Mouse (Mus musculus) midbrain, embryonic 13.5 days (tissue): ENCODE measurements around the gene Ccdc151. TPM values are rescaled to one million over a fixed set of nuclear protein-coding genes. Genes with fewer than 3 reads are reported as not detected.

ENCODE experiments used
- ATAC-seq: fragments of 200-750 bp; cut with Nextera tagmentation; 2 replicates; pipeline ENCODE4 v1.8.0; 2017; ENCODE audit warnings: mild to moderate bottlenecking, moderate TSS enrichment, moderate library complexity
- H3K27ac ChIP-seq: fragments of 300-500 bp; sonication (generic); 2 replicates; pipeline ENCODE4 v1.5.1; 2015; ENCODE audit warnings: inconsistent platforms, mild to moderate bottlenecking, moderate library complexity
- H3K27me3 ChIP-seq: fragments of 300-500 bp; sonication (generic); 2 replicates; pipeline ENCODE4 v1.6.1; 2015; ENCODE audit warnings: mild to moderate bottlenecking, inconsistent platforms
- H3K36me3 ChIP-seq: fragments of 300-500 bp; sonication (generic); 2 replicates; pipeline ENCODE4 v1.6.1; 2015; ENCODE audit warnings: mild to moderate bottlenecking, inconsistent platforms
- H3K4me1 ChIP-seq: fragments of 300-500 bp; sonication (generic); replicated peaks from 2 replicates; pipeline ENCODE4 v1.6.1; 2015; ENCODE audit warnings: inconsistent platforms
- H3K4me2 ChIP-seq: fragments of 300-500 bp; sonication (generic); replicated peaks from 2 replicates; pipeline ENCODE4 v1.6.1; 2015; ENCODE audit warnings: moderate library complexity, mild to moderate bottlenecking, inconsistent platforms
- H3K4me3 ChIP-seq: fragments of 300-500 bp; sonication (generic); replicated peaks from 2 replicates; pipeline ENCODE4 v1.5.1; 2015; ENCODE audit warnings: mild to moderate bottlenecking, inconsistent platforms
- H3K9ac ChIP-seq: fragments of 300-500 bp; sonication (generic); replicated peaks from 2 replicates; pipeline ENCODE4 v1.6.1; 2015; ENCODE audit warnings: mild to moderate bottlenecking, inconsistent platforms
- H3K9me3 ChIP-seq: fragments of 300-500 bp; sonication (generic); 2 replicates; pipeline ENCODE4 v1.6.1; 2016; ENCODE audit warnings: mild to moderate bottlenecking, inconsistent platforms
- WGBS: fragments of 180-500 bp; shearing (Covaris S2); methylation state at CpG from one replicate; pipeline ENCODE4 v1.1.7; 2015; 5-methylcytosine and 5-hydroxymethylcytosine counted together
- polyA plus RNA-seq: library from polyadenylated mRNA; unstranded; fragments of >200 nt; fragmentation: Nextera tagmentation; extraction: Ambion mirVana; gene quantifications from 2 replicates; pipeline ENCODE4 v1.2.1, GENCODE M21; 2015

Ccdc151 gene
- polyA plus RNA-seq, 1 experiment from 2014 or later = 3.9 TPM

- H3K4me1 ChIP-seq = peaks cover 28% of the 10 kb centered on the region
- no peaks in the 10 kb centered on the region for H3K9me3 ChIP-seq
- H3K9ac ChIP-seq = no peak overlapping the region
- peaks cover 59% of the 10 kb centered on the region for H3K27me3 ChIP-seq
- no peak overlapping the region for H3K4me2 ChIP-seq
- no peak overlapping the region for H3K4me3 ChIP-seq
- no peak for ATAC-seq
- H3K36me3 ChIP-seq = no peaks in the 10 kb centered on the region; the same call in 1 of the 2 replicates
- 83% methylated on average over 4 of the region's 4 CpGs for WGBS
- no peak overlapping the region for H3K27ac ChIP-seq
Observed at GRCm38 (mm10) chr9:21992227-21992626, 10.2 kb downstream of the Ccdc151 start.

- Histone ChIP-seq H3K4me3 (peak within 1 kb of the TSS; percentile 36), H3K4me2 (peak within 1 kb of the TSS; percentile 60), H3K9me3 (no peaks in the 10 kb centered on the region), H3K27ac (no peak within 1 kb of the TSS), H3K27me3 (peaks cover 79% of the 10 kb centered on the region), H3K9ac (peak within 1 kb of the TSS; percentile 54), H3K36me3 (no peaks in the 10 kb centered on the region; the same call in 1 of the 2 replicates), H3K4me1 (peaks cover 28% of the 10 kb centered on the region)
- ATAC-seq = no peak
- WGBS = under 1% methylated on average over 42 of the region's 42 CpGs
Observed at GRCm38 (mm10) chr9:21989230-21990110, 13.0 kb downstream of the Ccdc151 start, which contains the start of gene Rgl3. Gene Rgl3, minus strand, starts transcription at chr9:21989446.

DNA sequence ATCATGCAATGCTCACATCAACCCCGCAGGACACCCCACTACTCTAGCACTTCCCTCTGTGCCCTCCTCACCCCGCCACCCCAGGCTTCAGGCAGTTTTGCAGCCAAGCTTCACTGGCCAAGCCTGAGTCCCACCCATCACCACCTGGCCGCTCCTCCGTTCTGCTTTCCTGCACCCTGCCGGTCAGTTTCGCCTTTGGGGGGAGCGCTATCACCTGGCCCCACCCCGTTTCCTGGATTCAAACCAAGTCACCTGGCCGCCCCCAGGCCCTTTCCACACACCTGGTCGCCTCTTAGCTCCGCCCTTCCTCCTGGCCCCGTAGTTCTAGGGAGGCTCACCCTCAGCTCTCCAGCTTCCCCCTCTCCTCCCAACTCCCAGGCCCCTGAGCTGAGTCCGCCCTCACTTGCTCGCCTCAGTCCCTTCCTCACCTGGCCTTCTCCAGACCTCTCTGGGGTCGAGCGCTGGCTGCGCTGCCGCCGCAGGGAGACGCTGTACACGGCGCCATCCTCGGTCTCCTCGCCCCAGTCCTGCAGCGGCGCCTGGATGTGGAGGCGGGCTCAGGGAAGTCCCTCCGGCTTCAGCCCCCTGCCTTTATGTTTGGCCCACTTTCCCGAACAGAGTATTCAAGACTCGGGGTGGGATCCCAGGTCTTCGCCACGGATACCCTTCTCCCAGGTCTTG is 13.9 kb downstream of the Ccdc151 start:
- peaks cover 81% of the 10 kb centered on the region for H3K27me3 ChIP-seq

GRCm38 (mm10) chr9:21987592-21988342 is 14.7 kb downstream of the Ccdc151 start:
- H3K36me3 ChIP-seq = no peaks in the 10 kb centered on the region; the same call in 1 of the 2 replicates
- H3K27me3 ChIP-seq = peaks cover 79% of the 10 kb centered on the region
- no peak overlapping the region; the same call in 1 of the 2 replicates for H3K9ac ChIP-seq
- no peaks in the 10 kb centered on the region for H3K9me3 ChIP-seq
- WGBS = 9% methylated on average over 36 of the region's 36 CpGs
- ATAC-seq = no peak
- peak overlapping the region; percentile 60 for H3K4me2 ChIP-seq
- peak overlapping the region; percentile 36; the same call in 1 of the 2 replicates for H3K4me3 ChIP-seq
- H3K4me1 ChIP-seq = peaks cover 34% of the 10 kb centered on the region
- H3K27ac ChIP-seq = no peak overlapping the region

More for the DNA sequence above, 13.9 kb downstream of the Ccdc151 start:
- ATAC-seq = peak; percentile 37
- no peak overlapping the region for H3K27ac ChIP-seq
- peak overlapping the region; percentile 60 for H3K4me2 ChIP-seq
- peak overlapping the region; percentile 54; the same call in 1 of the 2 replicates for H3K9ac ChIP-seq
- H3K9me3 ChIP-seq = no peaks in the 10 kb centered on the region
- peak overlapping the region; percentile 36 for H3K4me3 ChIP-seq
- 1% methylated on average over 31 of the region's 32 CpGs for WGBS
- no peaks in the 10 kb centered on the region; the same call in 1 of the 2 replicates for H3K36me3 ChIP-seq
- peaks cover 34% of the 10 kb centered on the region for H3K4me1 ChIP-seq

GRCm38 (mm10) chr9:21983911-21984310 is 18.5 kb downstream of the Ccdc151 start:
- Histone ChIP-seq H3K27me3 (peaks cover 40% of the 10 kb centered on the region), H3K9me3 (no peaks in the 10 kb centered on the region), H3K36me3 (no peaks in the 10 kb centered on the region), H3K27ac (no peak overlapping the region), H3K4me1 (peaks cover 21% of the 10 kb centered on the region), H3K4me3 (no peak overlapping the region), H3K9ac (no peak overlapping the region), H3K4me2 (no peak overlapping the region)
- WGBS = 9% methylated on average over 3 of the region's 3 CpGs
- ATAC-seq = no peak

GRCm38 (mm10) chr9:21978398-21979128 is 23.9 kb downstream of the Ccdc151 start:
- Histone ChIP-seq H3K9ac (no peak overlapping the region), H3K4me2 (no peak overlapping the region), H3K9me3 (no peaks in the 10 kb centered on the region), H3K4me3 (no peak overlapping the region), H3K27me3 (0 out of 2 replicates have a peak, but pooled peaks cover under 1% of the 10 kb centered on the region), H3K4me1 (0 out of 2 replicates have a peak, but pooled peaks cover under 1% of the 10 kb centered on the region), H3K36me3 (no peaks in the 10 kb centered on the region), H3K27ac (no peak overlapping the region)
- ATAC-seq = no peak
- WGBS = 96% methylated on average over 4 of the region's 4 CpGs

GRCm38 (mm10) chr9:21977972-21978371 is 24.5 kb downstream of the Ccdc151 start:
- WGBS = 18% methylated on average over 2 of the region's 2 CpGs
- Histone ChIP-seq H3K27me3 (no peaks in the 10 kb centered on the region), H3K36me3 (no peaks in the 10 kb centered on the region), H3K4me2 (no peak overlapping the region), H3K4me1 (no peaks in the 10 kb centered on the region), H3K9me3 (no peaks in the 10 kb centered on the region), H3K9ac (no peak overlapping the region), H3K27ac (no peak overlapping the region), H3K4me3 (no peak overlapping the region)
- ATAC-seq = no peak

- no peak overlapping the region for H3K4me2 ChIP-seq
- no peak for ATAC-seq
- no peaks in the 10 kb centered on the region for H3K4me1 ChIP-seq
- H3K9me3 ChIP-seq = no peaks in the 10 kb centered on the region
- H3K9ac ChIP-seq = no peak overlapping the region
- no peaks in the 10 kb centered on the region for H3K27me3 ChIP-seq
- no peaks in the 10 kb centered on the region for H3K36me3 ChIP-seq
- no peak overlapping the region for H3K4me3 ChIP-seq
- H3K27ac ChIP-seq = no peak overlapping the region
- 89% methylated on average over 5 of the region's 5 CpGs for WGBS
Observed at GRCm38 (mm10) chr9:21977331-21977730, 25.1 kb downstream of the Ccdc151 start.

DNA sequence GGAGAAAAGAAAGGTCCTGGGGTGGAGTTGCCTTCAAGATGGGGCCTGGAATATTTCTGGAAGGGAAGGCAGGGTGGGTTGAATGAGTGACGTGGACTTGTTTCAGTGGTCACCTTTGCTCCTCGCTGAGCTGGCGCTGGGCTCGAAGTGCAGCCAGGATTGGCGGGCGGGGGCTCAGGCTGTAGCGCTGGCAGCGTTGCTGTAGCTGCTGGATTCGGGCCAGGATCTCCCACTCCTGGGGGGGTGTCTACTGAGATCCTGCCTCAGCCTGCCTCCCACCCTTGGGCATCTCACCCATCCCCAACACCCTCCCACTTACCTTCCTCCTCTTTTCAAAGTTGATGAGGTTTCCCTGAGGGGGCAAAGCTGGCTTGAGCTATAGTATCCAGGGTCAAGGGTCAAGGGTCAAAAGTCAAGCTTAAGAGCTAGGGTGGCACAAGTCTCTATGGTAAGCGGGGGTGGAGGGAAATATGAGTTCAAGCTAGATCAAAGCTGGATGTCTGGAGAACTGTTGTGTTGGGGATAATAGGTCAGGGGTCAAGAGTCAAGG is 25.7 kb downstream of the Ccdc151 start:
- 90% methylated on average over 10 of the region's 10 CpGs for WGBS
- Histone ChIP-seq H3K27me3 (no peaks in the 10 kb centered on the region), H3K4me3 (no peak overlapping the region), H3K4me1 (no peaks in the 10 kb centered on the region), H3K9ac (no peak overlapping the region), H3K9me3 (no peaks in the 10 kb centered on the region), H3K4me2 (no peak overlapping the region), H3K27ac (no peak overlapping the region), H3K36me3 (no peaks in the 10 kb centered on the region)
- ATAC-seq = no peak

GRCm38 (mm10) chr9:21969304-21969703 is 33.1 kb downstream of the Ccdc151 start:
- Histone ChIP-seq H3K9ac (no peak overlapping the region), H3K36me3 (no peaks in the 10 kb centered on the region), H3K27me3 (0 out of 2 replicates have a peak, but pooled peaks cover under 1% of the 10 kb centered on the region), H3K4me3 (no peak overlapping the region), H3K9me3 (no peaks in the 10 kb centered on the region), H3K27ac (no peak overlapping the region), H3K4me2 (no peak overlapping the region), H3K4me1 (no peaks in the 10 kb centered on the region)
- WGBS = 93% methylated on average over 4 of the region's 4 CpGs
- ATAC-seq = no peak

DNA sequence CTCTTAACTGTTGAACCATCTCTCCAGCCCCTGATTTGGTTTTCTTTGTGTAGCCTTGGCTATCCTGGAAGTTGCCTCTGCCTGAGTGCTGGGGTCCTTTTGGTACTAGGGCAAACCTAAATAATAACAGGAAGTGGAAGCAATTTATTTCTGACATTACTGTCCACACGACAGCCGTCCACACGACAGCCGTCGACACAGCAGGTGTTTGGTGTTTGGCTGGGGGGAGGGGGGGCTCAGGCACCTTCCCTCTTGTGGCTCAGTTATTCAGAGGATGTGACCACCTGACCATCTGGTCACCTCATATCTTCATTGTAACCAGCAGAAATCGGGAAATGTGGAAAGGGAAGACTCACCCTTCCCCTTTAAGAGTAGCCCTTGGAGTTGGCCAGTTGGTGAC is 33.6 kb downstream of the Ccdc151 start:
- Histone ChIP-seq H3K4me1 (no peaks in the 10 kb centered on the region), H3K9ac (no peak overlapping the region), H3K27me3 (peaks cover 4% of the 10 kb centered on the region; the same call in 1 of the 2 replicates), H3K4me2 (no peak overlapping the region), H3K36me3 (no peaks in the 10 kb centered on the region), H3K9me3 (no peaks in the 10 kb centered on the region), H3K4me3 (no peak overlapping the region), H3K27ac (no peak overlapping the region)
- no peak for ATAC-seq
- 82% methylated on average over 6 of the region's 6 CpGs for WGBS
